Mouse (Mus musculus): ENCODE results near the gene AI837181. TPM values are rescaled to one million over a fixed set of nuclear protein-coding genes. Genes with fewer than 3 reads are reported as not detected.

The AI837181 gene
- total RNA-seq, 2 experiments from 2014 or later, result 34.0 to 38.0 TPM

GRCm38 (mm10) chr19:5468374-5468773 is 43.4 kb downstream of the AI837181 start, which contains the start of gene Ctsw:
Ctsw (minus strand) TSS chr19:5468507.
- DNase-seq, result no peak
- Histone ChIP-seq H3K4me3 (no peak within 1 kb of the TSS), H3K27ac (no peak within 1 kb of the TSS)
- no peak for TF ChIP-seq CTCF (IDR thresholded peaks at IDR 0.05)
- intact Hi-C loops (cut with DNase I), result no loop called here

DNA sequence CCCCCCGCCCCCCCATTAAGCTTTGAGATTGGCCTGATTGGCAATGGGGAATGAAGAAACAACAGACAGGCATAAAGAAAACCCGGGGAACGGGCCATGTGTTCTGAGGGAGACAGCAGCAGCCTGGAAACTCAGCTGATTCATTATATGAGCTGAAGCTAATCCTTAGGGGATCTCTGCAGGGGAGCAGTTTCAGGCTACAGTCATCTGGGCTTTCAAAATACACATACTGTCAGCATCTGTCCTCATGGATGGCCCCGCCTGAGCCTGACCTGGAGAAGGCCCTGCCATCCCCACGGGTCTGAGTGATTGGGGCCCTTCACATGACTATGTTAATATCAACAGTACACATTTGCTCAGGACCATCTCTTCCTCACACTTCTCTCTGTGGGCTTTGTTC is 46.9 kb downstream of the AI837181 start:
- no peak for TF ChIP-seq CTCF (IDR thresholded peaks at IDR 0.05)
- H3K27ac ChIP-seq, result no peak overlapping the region
- H3K4me3 ChIP-seq, result no peak overlapping the region
- no peak for DNase-seq
- intact Hi-C loops (cut with DNase I), result no loop called here

DNA sequence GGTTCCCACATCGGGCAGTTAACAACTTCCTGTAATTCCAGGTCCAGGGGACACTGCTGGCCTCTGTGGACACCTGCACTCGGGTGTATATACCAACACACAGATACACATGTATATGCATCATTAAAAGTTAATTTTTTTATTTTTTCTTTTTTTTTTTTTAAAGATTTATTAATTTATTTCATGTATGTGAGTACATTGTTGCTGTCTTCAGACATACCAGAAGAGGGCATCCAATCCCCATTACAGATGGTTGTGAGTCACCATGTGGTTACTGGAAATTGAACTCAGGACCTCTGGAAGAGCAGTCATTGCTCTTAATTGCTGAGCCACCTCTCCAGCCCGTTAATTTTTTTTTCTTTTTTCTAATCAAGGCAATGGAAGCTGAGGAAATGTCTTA is 47.9 kb downstream of the AI837181 start:
- TF ChIP-seq CTCF (IDR thresholded peaks at IDR 0.05), result peak; percentile 44
- no peak for DNase-seq
- Histone ChIP-seq H3K4me3 (no peak overlapping the region), H3K27ac (no peak overlapping the region)
- intact Hi-C loops (cut with DNase I), result no loop called here

DNA sequence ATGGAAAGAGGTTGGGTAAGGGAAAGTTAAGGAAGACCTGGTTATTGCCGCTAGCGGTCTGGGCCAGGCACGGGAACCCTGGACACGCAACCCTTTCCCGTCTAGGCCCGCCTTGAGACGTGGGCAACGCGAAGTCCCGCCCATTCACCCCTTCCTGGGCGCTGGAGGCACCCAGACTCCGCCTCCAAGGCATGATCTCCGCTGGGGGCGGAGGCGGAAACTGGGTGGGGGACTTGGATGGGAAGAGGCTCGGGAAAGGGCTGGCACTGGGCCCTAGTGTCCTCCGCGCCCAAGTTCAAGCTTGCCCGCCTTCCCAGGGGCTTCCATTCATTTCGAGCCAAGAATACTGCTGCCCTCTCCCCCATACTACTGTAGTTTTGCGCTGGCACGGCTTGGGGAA is 48.8 kb downstream of the AI837181 start, which contains the start of gene Efemp2:
Efemp2 (plus strand) TSS at position 235 of the 400 bp plus-strand sequence.
- Histone ChIP-seq H3K27ac (peak within 1 kb of the TSS; percentile 80), H3K4me3 (peak within 1 kb of the TSS; percentile 78)
- TF ChIP-seq CTCF (IDR thresholded peaks at IDR 0.05), result no peak
- DNase-seq, result peak; percentile 88
- intact Hi-C loops (cut with DNase I), result no loop called here

DNA sequence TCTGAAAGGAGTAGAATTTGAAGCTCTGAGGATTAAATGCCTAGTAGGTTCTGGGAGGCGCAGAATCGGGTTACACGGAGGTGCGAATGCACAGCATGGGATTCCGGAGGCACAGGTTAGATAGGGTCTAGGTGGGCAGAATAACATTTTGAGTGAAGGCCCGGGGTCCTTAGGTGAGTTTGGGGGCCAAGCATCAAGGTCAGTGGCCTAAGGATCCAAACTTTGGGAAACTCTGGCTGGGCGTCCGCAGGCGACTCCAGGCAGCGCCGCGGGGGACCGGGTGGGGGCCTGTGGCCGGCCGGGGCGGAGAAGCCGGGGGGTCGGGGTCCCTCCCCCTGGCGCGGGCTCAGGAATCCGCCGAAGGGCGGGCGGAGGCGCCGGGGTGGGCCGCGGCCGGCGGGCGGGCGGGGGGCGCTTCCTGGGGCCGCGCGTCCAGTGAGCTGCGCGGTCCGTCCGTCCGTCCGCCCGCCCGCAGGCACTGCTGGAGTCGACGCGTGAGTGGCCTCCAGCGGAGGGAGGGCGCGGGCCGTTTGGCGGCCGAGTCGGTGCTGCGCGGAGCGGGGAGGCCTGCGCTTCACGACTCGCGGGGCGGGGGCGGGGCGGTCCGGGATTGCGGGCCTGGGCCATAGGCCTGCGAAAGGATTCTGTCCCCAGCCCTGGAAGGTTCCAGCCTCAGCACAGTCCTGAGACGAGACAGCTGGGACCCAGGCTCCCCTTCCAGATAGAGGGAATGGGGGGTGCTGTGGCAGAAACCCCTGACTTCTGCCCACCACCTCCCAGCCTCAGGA is 49.5 kb downstream of the AI837181 start:
- Histone ChIP-seq H3K27ac (peak overlapping the region; percentile 80), H3K4me3 (peak overlapping the region; percentile 78)
- no peak for TF ChIP-seq CTCF (IDR thresholded peaks at IDR 0.05)
- DNase-seq, result peak; percentile 79
- intact Hi-C loops (cut with DNase I), result no loop called here

- H3K27ac ChIP-seq, result peak overlapping the region; percentile 80
- peak; percentile 35 for DNase-seq
- TF ChIP-seq CTCF (IDR thresholded peaks at IDR 0.05), result no peak
- intact Hi-C loops (cut with DNase I), result no loop called here
- H3K4me3 ChIP-seq, result peak overlapping the region; percentile 78
Measured at GRCm38 (mm10) chr19:5475069-5475714, 50.2 kb downstream of the AI837181 start.

Other genes with a start within 250 kb of the AI837181 start
- gene Pacs1, start 152.0 kb upstream of the AI837181 start, total RNA-seq (2021), result 1 to 10 TPM; 5.2 to 8.5 TPM
- 10 to 100 TPM; 66.5 to 78.9 TPM for gene Sf3b2, start 129.7 kb upstream of the AI837181 start, total RNA-seq (2021)
- gene Gal3st3, start 126.8 kb upstream of the AI837181 start, total RNA-seq (2021), result under 1 TPM in 1 of 2 experiments, not detected in 1; 0.11 TPM
- not detected for gene Catsper1, start 89.4 kb upstream of the AI837181 start, total RNA-seq (2021)
- gene Cst6, start 75.6 kb upstream of the AI837181 start, total RNA-seq (2021), result 10 to 100 TPM; 27.5 to 44.2 TPM
- gene Eif1ad, start 58.4 kb upstream of the AI837181 start, total RNA-seq (2021), result 10 to 100 TPM; 15.7 to 17.9 TPM
- 100 to 1,000 TPM; 122 to 144 TPM for gene Banf1, start 58.0 kb upstream of the AI837181 start, total RNA-seq (2021)
- 10 to 100 TPM; 40.1 to 50.3 TPM for gene Sart1, start 36.4 kb upstream of the AI837181 start, total RNA-seq (2021)
- 1 to 10 TPM; 1.3 to 2.7 TPM for gene Tsga10ip, start 22.6 kb upstream of the AI837181 start, total RNA-seq (2021)
- 100 to 1,000 TPM; 503 to 688 TPM for gene Drap1, start 165 bp upstream of the AI837181 start, total RNA-seq (2021)
- gene Fosl1, start 22.4 kb downstream of the AI837181 start, total RNA-seq (2021), result not detected
- 1 to 10 TPM; 3.9 to 7.2 TPM for gene Ccdc85b, start 32.8 kb downstream of the AI837181 start, total RNA-seq (2021)
- 10 to 100 TPM; 33.9 to 35.8 TPM for gene Fibp, start 35.5 kb downstream of the AI837181 start, total RNA-seq (2021)
- not detected for gene Ctsw, start 43.4 kb downstream of the AI837181 start, total RNA-seq (2021)
- 1 to 10 TPM; 3.4 to 6.6 TPM for gene Efemp2, start 48.8 kb downstream of the AI837181 start, total RNA-seq (2021)
- 10 to 100 TPM; 20.1 to 23.3 TPM for gene Mus81, start 63.3 kb downstream of the AI837181 start, total RNA-seq (2021)
- gene Cfl1, start 65.3 kb downstream of the AI837181 start, total RNA-seq (2021), result 10 to 100 TPM; 52.8 to 72.0 TPM
- gene 1700020D05Rik, start 78.6 kb downstream of the AI837181 start, total RNA-seq (2021), result 1 to 10 TPM in 1 of 2 experiments, under 1 TPM in 1; 0.92 to 1.6 TPM
- 1 to 10 TPM; 5.8 to 8.0 TPM for gene Snx32, start 85.4 kb downstream of the AI837181 start, total RNA-seq (2021)
- gene Ovol1, start 135.5 kb downstream of the AI837181 start, total RNA-seq (2021), result not detected
- 1 to 10 TPM; 2.0 to 2.3 TPM for gene Ap5b1, start 142.9 kb downstream of the AI837181 start, total RNA-seq (2021)
- 10 to 100 TPM; 42.4 to 53.6 TPM for gene Rnaseh2c, start 176.7 kb downstream of the AI837181 start, total RNA-seq (2021)
- gene Kat5, start 185.1 kb downstream of the AI837181 start, total RNA-seq (2021), result 10 to 100 TPM; 20.9 to 23.7 TPM
- gene Rela, start 212.3 kb downstream of the AI837181 start, total RNA-seq (2021), result 10 to 100 TPM; 14.6 to 14.7 TPM
- gene Sipa1, start 238.6 kb downstream of the AI837181 start, total RNA-seq (2021), result 10 to 100 TPM in 1 of 2 experiments, 1 to 10 TPM in 1; 10.0 to 11.0 TPM

All from gastrocnemius, adult 2 months (tissue).